Mouse (Mus musculus) brain, adult 2 months (tissue): ENCODE results near the gene Wdr19.

ENCODE experiments used
- DNase-seq: peaks from one replicate; pipeline ENCODE4 v3.0.0; 2011; ENCODE audit warnings: low read depth, low spot score

Wdr19 gene

GRCm38 (mm10) chr5:65199346-65200128, at the start of gene Wdr19:
Gene Wdr19, plus strand, starts transcription at chr5:65199696.
- DNase-seq = peak; percentile 100

GRCm38 (mm10) chr5:65149706-65150105, 49.8 kb upstream of the Wdr19 start:
- no peak for DNase-seq

- DNase-seq = no peak
These were observed 49.0 kb upstream of the Wdr19 start for GRCm38 (mm10) chr5:65150376-65150955.

GRCm38 (mm10) chr5:65151276-65151675, 48.2 kb upstream of the Wdr19 start:
- no peak for DNase-seq

GRCm38 (mm10) chr5:65151767-65152166, 47.7 kb upstream of the Wdr19 start:
- no peak for DNase-seq

GRCm38 (mm10) chr5:65154287-65154686, 45.2 kb upstream of the Wdr19 start:
- no peak for DNase-seq

GRCm38 (mm10) chr5:65156853-65157252, 42.6 kb upstream of the Wdr19 start:
- DNase-seq = no peak

- no peak for DNase-seq
These were observed 41.8 kb upstream of the Wdr19 start for GRCm38 (mm10) chr5:65157412-65158381.

GRCm38 (mm10) chr5:65158696-65159305, 40.7 kb upstream of the Wdr19 start:
- DNase-seq = peak; percentile 72

GRCm38 (mm10) chr5:65163001-65163400, 36.5 kb upstream of the Wdr19 start:
- no peak for DNase-seq

- no peak for DNase-seq
These were observed 35.9 kb upstream of the Wdr19 start for GRCm38 (mm10) chr5:65163489-65164092.

- no peak for DNase-seq
These were observed 29.3 kb upstream of the Wdr19 start for GRCm38 (mm10) chr5:65170206-65170605.

GRCm38 (mm10) chr5:65175035-65175917, 24.2 kb upstream of the Wdr19 start:
- peak; percentile 95 for DNase-seq

GRCm38 (mm10) chr5:65175918-65176484, 23.5 kb upstream of the Wdr19 start:
- no peak for DNase-seq

- no peak for DNase-seq
These were observed 22.4 kb upstream of the Wdr19 start for GRCm38 (mm10) chr5:65177026-65177514.

GRCm38 (mm10) chr5:65178477-65178876, 21.0 kb upstream of the Wdr19 start:
- DNase-seq = peak; percentile 54

- DNase-seq = no peak
These were observed 18.2 kb upstream of the Wdr19 start for GRCm38 (mm10) chr5:65181160-65181793.

- DNase-seq = no peak
These were observed 17.7 kb upstream of the Wdr19 start for GRCm38 (mm10) chr5:65181794-65182169.

- DNase-seq = no peak
These were observed 17.2 kb upstream of the Wdr19 start for GRCm38 (mm10) chr5:65182268-65182667.
